Mouse (Mus musculus): ENCODE measurements around the gene Gmeb2. TPM values are rescaled to one million over a fixed set of nuclear protein-coding genes. Genes with fewer than 3 reads are reported as not detected.

Gene Gmeb2
- total RNA-seq, 2 experiments from 2014 or later, result 16.7 to 21.1 TPM

- no peak for DNase-seq (ENCODE audit: extremely low spot score in 1 of 2, low spot score in 1 of 2)
These were observed 54.4 kb downstream of the Gmeb2 start for GRCm38 (mm10) chr2:181233443-181233842.

GRCm38 (mm10) chr2:181231171-181231570 is 56.7 kb downstream of the Gmeb2 start:
- DNase-seq (ENCODE audit: extremely low spot score in 1 of 2, low spot score in 1 of 2), result no peak

- DNase-seq (ENCODE audit: extremely low spot score in 1 of 2, low spot score in 1 of 2), result no peak
These were observed 59.5 kb downstream of the Gmeb2 start for GRCm38 (mm10) chr2:181228335-181228734.

- no peak for DNase-seq (ENCODE audit: extremely low spot score in 1 of 2, low spot score in 1 of 2)
These were observed 60.7 kb downstream of the Gmeb2 start for GRCm38 (mm10) chr2:181227122-181227521.

- DNase-seq (ENCODE audit: extremely low spot score in 1 of 2, low spot score in 1 of 2), result no peak
These were observed 62.8 kb downstream of the Gmeb2 start for GRCm38 (mm10) chr2:181224994-181225393.

GRCm38 (mm10) chr2:181220361-181220760 is 67.5 kb downstream of the Gmeb2 start:
- DNase-seq (ENCODE audit: extremely low spot score in 1 of 2, low spot score in 1 of 2), result no peak

- DNase-seq (ENCODE audit: extremely low spot score in 1 of 2, low spot score in 1 of 2), result peak; percentile 37 to 42
These were observed 68.2 kb downstream of the Gmeb2 start, which contains the start of gene Fndc11 for GRCm38 (mm10) chr2:181219538-181220216. Gene Fndc11 (plus strand): TSS chr2:181220013.

- DNase-seq (ENCODE audit: extremely low spot score in 1 of 2, low spot score in 1 of 2), result no peak
These were observed 68.9 kb downstream of the Gmeb2 start for GRCm38 (mm10) chr2:181218881-181219485.

- no peak for DNase-seq (ENCODE audit: extremely low spot score in 1 of 2, low spot score in 1 of 2)
These were observed 71.8 kb downstream of the Gmeb2 start for GRCm38 (mm10) chr2:181216037-181216436.

GRCm38 (mm10) chr2:181213021-181213445 is 74.8 kb downstream of the Gmeb2 start, which contains the start of gene Srms:
Gene Srms (minus strand): TSS chr2:181213185.
- no peak for DNase-seq (ENCODE audit: extremely low spot score in 1 of 2, low spot score in 1 of 2)

- no peak for DNase-seq (ENCODE audit: extremely low spot score in 1 of 2, low spot score in 1 of 2)
These were observed 75.3 kb downstream of the Gmeb2 start for GRCm38 (mm10) chr2:181212389-181213020.

- DNase-seq (ENCODE audit: extremely low spot score in 1 of 2, low spot score in 1 of 2), result no peak
These were observed 81.7 kb downstream of the Gmeb2 start for GRCm38 (mm10) chr2:181206118-181206517.

- no peak for DNase-seq (ENCODE audit: extremely low spot score in 1 of 2, low spot score in 1 of 2)
These were observed 82.2 kb downstream of the Gmeb2 start for GRCm38 (mm10) chr2:181205678-181206077.

- no peak for DNase-seq (ENCODE audit: extremely low spot score in 1 of 2, low spot score in 1 of 2)
These were observed 84.9 kb downstream of the Gmeb2 start for GRCm38 (mm10) chr2:181202886-181203285.

GRCm38 (mm10) chr2:181202422-181202821 is 85.4 kb downstream of the Gmeb2 start, which contains the start of gene Ptk6:
Gene Ptk6 (minus strand): TSS chr2:181202789.
- no peak for DNase-seq (ENCODE audit: extremely low spot score in 1 of 2, low spot score in 1 of 2)

GRCm38 (mm10) chr2:181201606-181202005 is 86.2 kb downstream of the Gmeb2 start:
- no peak for DNase-seq (ENCODE audit: extremely low spot score in 1 of 2, low spot score in 1 of 2)

Other genes starting within 250 kb of the Gmeb2 start
- 10 to 100 TPM; 15.8 to 17.8 TPM for gene Chrna4, start 244.5 kb downstream of the Gmeb2 start, total RNA-seq (2021)
- gene Kcnq2, start 152.7 kb downstream of the Gmeb2 start, total RNA-seq (2021), result 100 to 1,000 TPM; 277 to 291 TPM
- 1,000 to 10,000 TPM; 1,080 to 1,201 TPM for gene Eef1a2, start 131.0 kb downstream of the Gmeb2 start, total RNA-seq (2021)
- gene Ppdpf, start 100.8 kb downstream of the Gmeb2 start, total RNA-seq (2021), result 100 to 1,000 TPM; 110 to 113 TPM
- gene Ptk6, start 85.2 kb downstream of the Gmeb2 start, total RNA-seq (2021), result not detected
- gene Srms, start 74.8 kb downstream of the Gmeb2 start, total RNA-seq (2021), result under 1 TPM; 0.22 to 0.42 TPM
- gene Fndc11, start 68.0 kb downstream of the Gmeb2 start, total RNA-seq (2021), result not detected
- gene Helz2, start 46.0 kb downstream of the Gmeb2 start, total RNA-seq (2021), result 1 to 10 TPM; 1.8 to 2.1 TPM
- 100 to 1,000 TPM; 567 to 677 TPM for gene Stmn3, start 26.5 kb upstream of the Gmeb2 start, total RNA-seq (2021)
- gene Rtel1, start 31.7 kb upstream of the Gmeb2 start, total RNA-seq (2021), result 10 to 100 TPM; 27.3 to 34.9 TPM
- gene Zgpat, start 76.9 kb upstream of the Gmeb2 start, total RNA-seq (2021), result 10 to 100 TPM; 64.9 to 73.6 TPM
- 10 to 100 TPM; 41.0 to 47.0 TPM for gene Arfrp1, start 77.4 kb upstream of the Gmeb2 start, total RNA-seq (2021)
- gene Lime1, start 92.0 kb upstream of the Gmeb2 start, total RNA-seq (2021), result 10 to 100 TPM; 36.1 to 42.0 TPM
- 1 to 10 TPM; 6.7 to 7.3 TPM for gene Zbtb46, start 171.4 kb upstream of the Gmeb2 start, total RNA-seq (2021)
- not detected for gene Abhd16b, start 205.2 kb upstream of the Gmeb2 start, total RNA-seq (2021)
- 10 to 100 TPM; 75.4 to 79.1 TPM for gene Tpd52l2, start 209.1 kb upstream of the Gmeb2 start, total RNA-seq (2021)
- 100 to 1,000 TPM; 272 to 281 TPM for gene Dnajc5, start 232.4 kb upstream of the Gmeb2 start, total RNA-seq (2021)

Data from layer of hippocampus, postnatal 25 days (tissue).